Mouse (Mus musculus) spleen, adult 2 months (tissue): ENCODE measurements around the gene Numa1. TPM values are rescaled to one million over a fixed set of nuclear protein-coding genes. Genes with fewer than 3 reads are reported as not detected.
"Not testable (repeated sequence)": the region's sequence is repeated elsewhere in the genome, so short reads cannot be mapped to it uniquely, and the experiment has no call there.

Experiments used
- DNase-seq, 2 experiments: peaks; one replicate each; pipeline versions ENCODE4 v3.0.0 to v3.0.0-alpha.2; 2012 to 2021; ENCODE audit warnings: low spot score in 2 of 2, low read depth in 1 of 2
- H3K27ac ChIP-seq: fragments of 200-500 bp; 2 replicates; pipeline ENCODE4 v1.5.1; 2012; ENCODE audit warnings: low read length, inconsistent platforms; ENCODE audit not compliant: insufficient read depth
- H3K27me3 ChIP-seq: fragments of 200-500 bp; 2 replicates; pipeline ENCODE4 v1.6.1; 2012; ENCODE audit warnings: mild to moderate bottlenecking, moderate library complexity, low read length, inconsistent platforms; ENCODE audit not compliant: control insufficient read depth, insufficient read depth
- H3K36me3 ChIP-seq: fragments of 200-500 bp; 2 replicates; pipeline ENCODE4 v1.6.1; 2012; ENCODE audit warnings: mild to moderate bottlenecking, low read length, inconsistent platforms; ENCODE audit not compliant: control insufficient read depth, insufficient read depth
- H3K4me1 ChIP-seq: fragments of 200-500 bp; 2 replicates; pipeline ENCODE4 v1.6.1; 2011; ENCODE audit warnings: inconsistent platforms; ENCODE audit not compliant: control insufficient read depth, insufficient read depth, insufficient read length
- H3K4me3 ChIP-seq: fragments of 200-500 bp; 2 replicates; pipeline ENCODE4 v1.5.1; 2011; ENCODE audit warnings: mild to moderate bottlenecking, inconsistent platforms; ENCODE audit not compliant: insufficient read depth, insufficient read length; ENCODE audit errors: extremely low read depth
- CTCF ChIP-seq: fragments of 200-500 bp; IDR thresholded peaks from 2 replicates; pipeline ENCODE4 v1.5.1; 2011; ENCODE audit warnings: mild to moderate bottlenecking, inconsistent platforms; ENCODE audit not compliant: insufficient read depth, insufficient read length, insufficient replicate concordance; ENCODE audit errors: extremely low read depth
- POLR2A ChIP-seq: fragments of 200-500 bp; IDR thresholded peaks from 2 replicates; pipeline ENCODE4 v1.6.1; 2011; ENCODE audit warnings: low read depth, low read length, inconsistent platforms
- WGBS: fragments of 180-500 bp; shearing (Covaris S2); methylation state at CpG from one replicate; pipeline ENCODE4 v1.1.7; 2018; 5-methylcytosine and 5-hydroxymethylcytosine counted together
- polyA plus RNA-seq: library from polyadenylated mRNA; depleted of rRNA; stranded (reverse); fragments of >200 nt; gene quantifications from 2 replicates; pipeline ENCODE4 v1.2.3, GENCODE M21; 2012

Numa1 gene
- polyA plus RNA-seq, 1 experiment, result 89.8 TPM

DNA sequence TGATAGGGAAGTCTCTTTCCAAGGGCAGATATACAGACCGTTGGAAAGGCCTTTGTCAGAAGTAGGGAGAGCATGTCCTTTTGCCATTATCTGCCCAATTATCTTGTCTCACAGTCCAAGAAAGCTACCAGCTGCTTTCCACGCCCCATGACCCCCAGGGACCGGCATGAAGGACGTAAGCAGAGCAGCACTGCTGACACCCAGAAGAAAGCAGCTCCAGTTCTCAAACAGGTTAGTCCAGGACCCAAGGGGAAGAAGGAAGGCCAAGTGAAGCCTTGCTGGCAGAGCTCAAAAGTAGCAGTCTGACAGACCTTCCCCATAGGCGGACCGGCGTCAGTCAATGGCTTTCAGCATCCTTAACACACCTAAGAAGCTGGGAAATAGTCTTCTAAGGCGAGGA, 79.5 kb downstream of the Numa1 start:
- no peak overlapping the region for H3K4me3 ChIP-seq
- no peak for TF ChIP-seq CTCF
- TF ChIP-seq POLR2A, result no peak
- H3K36me3 ChIP-seq, result peaks cover 63% of the 10 kb centered on the region
- no peak overlapping the region for H3K27ac ChIP-seq
- H3K27me3 ChIP-seq, result no peaks in the 10 kb centered on the region
- no peak for DNase-seq
- 92% methylated on average over 8 of the region's 8 CpGs for WGBS
- no peaks in the 10 kb centered on the region for H3K4me1 ChIP-seq

DNA sequence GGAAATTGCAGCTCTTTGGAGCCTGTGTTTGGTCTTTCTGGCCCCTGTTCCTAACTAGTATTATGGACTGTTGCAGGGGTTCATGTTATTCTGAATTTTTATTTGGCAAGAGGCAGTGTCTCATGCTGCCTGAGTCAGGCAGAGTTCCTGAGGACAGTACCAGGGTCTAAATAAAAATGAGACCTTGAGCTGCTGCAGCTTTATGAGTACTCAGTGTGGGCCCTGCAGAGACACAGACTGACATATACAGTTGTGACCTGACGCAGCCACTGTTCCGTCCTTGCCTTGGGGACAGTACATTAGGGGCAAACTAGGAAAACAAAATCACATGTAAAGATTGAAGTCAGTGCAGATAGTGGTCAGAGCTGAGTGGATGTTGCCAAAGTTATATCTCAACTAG, 81.1 kb downstream of the Numa1 start:
- no peak overlapping the region for H3K27ac ChIP-seq
- TF ChIP-seq CTCF, result no peak
- TF ChIP-seq POLR2A, result no peak
- no peak overlapping the region for H3K4me3 ChIP-seq
- H3K36me3 ChIP-seq, result peaks cover 49% of the 10 kb centered on the region
- WGBS, result 98% methylated on average over 2 of the region's 2 CpGs
- no peaks in the 10 kb centered on the region for H3K27me3 ChIP-seq
- no peaks in the 10 kb centered on the region for H3K4me1 ChIP-seq
- no peak for DNase-seq

DNA sequence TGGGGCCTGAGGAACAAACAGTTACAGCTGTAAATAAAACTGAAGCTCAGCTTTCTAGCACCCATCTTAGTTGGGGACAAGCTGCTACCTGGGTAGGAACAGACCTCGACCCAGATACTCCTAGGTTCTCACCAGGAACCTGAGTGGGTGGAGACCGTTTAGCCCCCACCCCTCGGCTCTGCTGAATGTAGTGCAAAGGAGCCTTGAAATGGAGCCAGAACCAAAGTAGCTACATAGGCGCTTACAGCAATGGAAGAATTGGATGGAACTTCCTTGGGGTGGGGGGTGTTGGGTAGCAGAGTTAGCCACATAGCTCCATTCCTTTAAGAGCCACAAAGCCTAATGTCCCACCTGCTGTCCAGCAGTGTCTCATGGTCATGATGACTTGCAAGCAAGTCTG, 83.0 kb downstream of the Numa1 start:
- no peak overlapping the region for H3K4me3 ChIP-seq
- 0 out of 2 replicates have a peak overlapping the region, but pooled peaks have one; percentile 16 for H3K27ac ChIP-seq
- H3K36me3 ChIP-seq, result peaks cover 33% of the 10 kb centered on the region
- TF ChIP-seq CTCF (no peak), POLR2A (no peak)
- no peak for DNase-seq
- 59% methylated on average over 4 of the region's 4 CpGs for WGBS
- no peaks in the 10 kb centered on the region for H3K27me3 ChIP-seq
- no peaks in the 10 kb centered on the region for H3K4me1 ChIP-seq

DNA sequence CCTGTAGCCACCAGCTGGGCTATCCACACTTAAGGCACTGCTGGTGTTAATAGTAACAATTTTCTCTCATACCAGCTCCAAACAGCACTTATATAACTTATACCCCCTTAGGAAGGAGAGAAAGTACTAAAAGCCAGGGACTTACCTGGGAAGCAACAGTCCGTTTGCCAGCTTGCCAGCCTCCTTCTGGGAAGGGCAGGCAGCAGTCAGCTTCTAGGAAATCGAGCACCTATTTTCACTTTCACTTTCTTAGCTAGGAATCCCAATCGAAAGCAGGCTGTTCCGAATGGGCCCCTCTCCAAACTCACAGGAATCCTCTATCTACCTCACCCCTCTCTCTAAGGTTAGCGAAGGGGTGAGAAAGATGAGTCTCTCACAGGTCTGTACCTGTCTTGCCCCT, 83.5 kb downstream of the Numa1 start:
- Histone ChIP-seq H3K27ac (peak overlapping the region; percentile 16), H3K4me1 (no peaks in the 10 kb centered on the region), H3K36me3 (peaks cover 29% of the 10 kb centered on the region), H3K27me3 (no peaks in the 10 kb centered on the region), H3K4me3 (peak overlapping the region; percentile 16)
- DNase-seq, result no peak
- TF ChIP-seq CTCF (no peak), POLR2A (no peak)
- 25% methylated on average over 5 of the region's 5 CpGs for WGBS

DNA sequence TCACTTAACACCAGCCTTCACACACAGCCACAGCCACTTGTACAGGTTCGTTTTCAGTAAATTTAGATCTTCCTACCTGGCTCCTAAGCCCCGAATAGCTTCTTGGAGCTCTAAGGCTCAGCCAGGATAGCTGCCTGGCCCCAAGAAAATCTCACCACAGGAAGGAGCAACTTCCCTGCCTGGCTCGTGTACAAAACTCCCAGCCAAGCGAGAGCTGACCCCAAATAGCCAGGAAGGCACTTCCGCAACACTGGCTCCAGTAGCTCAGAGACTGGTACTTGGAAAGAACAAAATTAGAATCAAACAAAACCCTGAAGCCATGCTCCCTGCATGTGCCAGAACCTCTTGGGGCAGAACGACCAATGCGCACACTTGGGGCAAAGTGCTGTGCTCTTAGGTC, 84.1 kb downstream of the Numa1 start:
- Histone ChIP-seq H3K4me3 (no peak overlapping the region), H3K36me3 (peaks cover 26% of the 10 kb centered on the region), H3K4me1 (no peaks in the 10 kb centered on the region), H3K27ac (peak overlapping the region; percentile 13), H3K27me3 (no peaks in the 10 kb centered on the region)
- 71% methylated on average over 7 of the region's 7 CpGs for WGBS
- TF ChIP-seq CTCF (no peak), POLR2A (no peak)
- DNase-seq, result no peak

DNA sequence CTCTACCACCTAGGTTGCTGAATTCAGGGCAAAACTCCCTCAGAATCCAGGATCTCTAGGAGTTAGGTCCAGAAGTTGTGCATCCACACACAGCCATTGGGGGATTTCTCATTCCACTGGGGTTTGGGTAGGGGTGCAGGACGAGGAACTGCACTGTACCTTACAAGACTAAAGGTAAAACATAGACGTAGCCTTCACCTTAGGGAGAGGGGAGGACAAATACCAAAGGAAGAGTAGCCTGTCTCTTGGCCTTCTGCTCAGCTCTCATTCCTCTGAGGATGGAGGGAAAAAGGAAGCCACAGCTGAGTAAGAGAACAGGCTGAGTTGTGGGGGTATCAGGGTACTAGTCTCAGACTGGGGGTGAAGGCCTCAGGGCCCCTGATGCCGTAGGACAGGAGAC, 84.7 kb downstream of the Numa1 start, which contains the start of gene Il18bp:
Gene Il18bp, minus strand, starts transcription at position 101 of the 400 bp plus-strand sequence.
- TF ChIP-seq POLR2A (no peak), CTCF (no peak)
- Histone ChIP-seq H3K27me3 (no peaks in the 10 kb centered on the region), H3K36me3 (peaks cover 21% of the 10 kb centered on the region), H3K4me3 (peak within 1 kb of the TSS; percentile 16; the same call in 1 of the 2 replicates), H3K4me1 (no peaks in the 10 kb centered on the region), H3K27ac (peak within 1 kb of the TSS; percentile 16)
- 89% methylated on average over 3 of the region's 3 CpGs for WGBS
- no peak for DNase-seq

DNA sequence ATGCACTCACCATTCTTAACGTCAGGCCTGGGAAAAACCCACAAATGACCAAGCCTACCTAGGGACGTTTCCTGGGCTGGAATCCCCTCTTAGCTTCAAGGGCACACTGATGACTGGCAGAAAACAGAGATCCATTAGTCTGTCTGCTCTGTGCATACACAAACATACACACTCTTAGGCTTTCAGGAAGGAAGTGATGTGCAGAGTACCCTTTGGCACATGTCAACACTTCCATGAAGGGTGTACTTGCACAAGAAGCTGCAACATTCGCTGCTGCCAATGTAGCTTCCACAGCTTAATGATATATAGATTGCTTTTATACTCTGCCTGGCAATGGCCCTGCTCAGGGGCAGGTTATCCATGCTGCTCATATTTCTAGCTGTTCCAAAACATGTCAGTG, 85.5 kb downstream of the Numa1 start:
- TF ChIP-seq CTCF, result no peak
- no peak for TF ChIP-seq POLR2A
- no peaks in the 10 kb centered on the region for H3K27me3 ChIP-seq
- no peak overlapping the region for H3K27ac ChIP-seq
- 48% methylated on average over 3 of the region's 3 CpGs for WGBS
- H3K4me1 ChIP-seq, result no peaks in the 10 kb centered on the region
- no peak overlapping the region for H3K4me3 ChIP-seq
- no peak for DNase-seq
- H3K36me3 ChIP-seq, result peaks cover 14% of the 10 kb centered on the region

DNA sequence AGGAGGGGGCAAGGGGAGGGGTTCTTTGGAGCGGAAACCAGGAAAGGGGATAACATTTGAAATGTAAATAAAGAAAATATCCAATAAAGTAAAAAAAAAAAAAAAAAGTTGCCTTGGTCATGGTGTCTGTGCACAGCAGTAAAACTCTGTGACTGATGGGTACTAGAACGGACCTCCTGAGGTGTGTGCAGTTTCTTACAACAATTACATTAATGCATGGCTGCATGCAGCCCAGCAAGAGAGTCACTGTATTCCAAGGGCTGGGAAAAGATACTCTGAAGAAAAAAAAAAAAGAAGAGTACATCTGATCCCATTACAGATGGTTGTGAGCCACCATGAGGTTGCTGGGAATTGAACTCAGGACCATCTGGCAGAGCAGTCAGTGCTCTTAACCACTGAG, 87.0 kb downstream of the Numa1 start:
- not testable (repeated sequence) for H3K4me3 ChIP-seq, H3K36me3 ChIP-seq, H3K27ac ChIP-seq, H3K27me3 ChIP-seq, H3K4me1 ChIP-seq, DNase-seq
- 99% methylated on average over 2 of the region's 2 CpGs for WGBS
